Mouse (Mus musculus) ES-Bruce4 (cell line): ENCODE results near the gene Hspb2.

Experiments
- CTCF ChIP-seq: IDR thresholded peaks from one replicate; pipeline ENCODE4 v1.8.1; 2011; ENCODE audit warnings: low read depth, low read length
- EP300 ChIP-seq: IDR thresholded peaks from 2 replicates; pipeline ENCODE4 v1.6.1; 2011; ENCODE audit warnings: low read depth, low read length; ENCODE audit not compliant: insufficient read depth
- POLR2A ChIP-seq: IDR thresholded peaks from one replicate; pipeline ENCODE4 v1.8.1; 2011; ENCODE audit warnings: low read length; ENCODE audit not compliant: insufficient read depth

DNA sequence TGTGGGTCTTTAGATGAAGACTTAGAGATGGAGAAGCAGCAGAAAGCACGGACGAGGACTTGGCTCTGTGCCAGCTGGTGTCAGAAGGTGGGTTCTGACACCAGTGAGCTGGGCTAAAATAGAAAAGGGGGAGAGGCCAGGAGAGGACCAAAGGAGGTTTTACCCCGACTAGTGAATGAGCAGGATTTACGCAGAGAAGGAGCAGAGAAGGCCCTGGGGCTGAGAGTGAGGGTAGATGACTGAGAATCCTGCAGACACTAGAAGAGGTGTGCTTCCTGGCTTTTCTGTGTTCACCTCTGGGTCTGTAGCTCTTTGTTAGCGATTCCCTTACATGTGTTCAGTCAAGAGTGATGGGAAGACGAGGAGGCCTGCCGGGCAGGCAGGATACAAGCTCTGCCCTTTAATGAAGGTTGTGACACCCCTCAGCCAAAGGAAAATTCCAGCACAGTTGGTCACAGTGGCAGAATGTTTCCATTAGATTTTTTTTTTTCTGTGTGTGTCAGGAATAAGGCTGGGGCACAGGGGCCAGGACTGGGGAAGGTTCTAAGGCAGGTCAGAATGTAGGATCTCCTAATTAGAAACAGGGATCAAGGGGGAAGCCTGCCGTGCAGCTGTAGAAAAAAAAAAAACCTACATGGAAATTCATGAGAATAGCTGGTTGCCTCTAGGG is 26.1 kb downstream of the Hspb2 start:
- TF ChIP-seq CTCF, result no peak
- TF ChIP-seq POLR2A, result no peak
- TF ChIP-seq EP300, result no peak
